Mouse (Mus musculus) midbrain, postnatal 0 days (tissue): ENCODE measurements at regions not wholly inside any gene's neighbourhood (a gene's known extent, or its start where the extent isn't known, plus 50 kb on each side); places are given as distances from the start of the nearest gene placed in this dataset.

Experiments used
- ATAC-seq: fragments of 200-750 bp; cut with Nextera tagmentation; 2 replicates; pipeline ENCODE4 v1.8.0; 2017; ENCODE audit warnings: moderate number of reproducible peaks, mild to moderate bottlenecking, moderate TSS enrichment, moderate library complexity; ENCODE audit not compliant: low FRiP score
- DNase-seq: peaks from one replicate; pipeline ENCODE4 v3.0.0-alpha.2; 2015; ENCODE audit warnings: low spot score
- H3K27ac ChIP-seq: fragments of 300-500 bp; sonication (generic); 2 replicates; pipeline ENCODE4 v1.5.1; 2014; ENCODE audit warnings: low read depth, mild to moderate bottlenecking, low read length, mixed read lengths
- H3K27me3 ChIP-seq: fragments of 300-500 bp; sonication (generic); 2 replicates; pipeline ENCODE4 v1.6.1; 2014; ENCODE audit warnings: low read length, control low read depth, mixed read lengths; ENCODE audit not compliant: insufficient read depth
- H3K36me3 ChIP-seq: fragments of 300-500 bp; sonication (generic); 2 replicates; pipeline ENCODE4 v1.6.1; 2014; ENCODE audit warnings: low read length, control low read depth, mixed read lengths; ENCODE audit not compliant: insufficient read depth
- H3K4me1 ChIP-seq: fragments of 300-500 bp; sonication (generic); 2 replicates; pipeline ENCODE4 v1.6.1; 2014; ENCODE audit warnings: mild to moderate bottlenecking, control low read depth, antibody characterized with exemption, low read length, mixed read lengths; ENCODE audit not compliant: insufficient read depth
- H3K4me2 ChIP-seq: fragments of 300-500 bp; sonication (generic); 2 replicates; pipeline ENCODE4 v1.6.1; 2014; ENCODE audit warnings: low read depth, mild to moderate bottlenecking, low read length, mixed read lengths; ENCODE audit not compliant: poor library complexity, severe bottlenecking
- H3K4me3 ChIP-seq: fragments of 300-500 bp; sonication (generic); 2 replicates; pipeline ENCODE4 v1.5.1; 2014; ENCODE audit warnings: low read depth, mild to moderate bottlenecking, low read length, moderate library complexity
- H3K9ac ChIP-seq: fragments of 300-500 bp; sonication (generic); replicated peaks from 2 replicates; pipeline ENCODE4 v1.6.1; 2014; ENCODE audit warnings: mild to moderate bottlenecking, low read length, moderate library complexity, mixed read lengths; ENCODE audit not compliant: poor library complexity, severe bottlenecking
- H3K9me3 ChIP-seq: fragments of 300-500 bp; sonication (generic); 2 replicates; pipeline ENCODE4 v1.6.1; 2016; ENCODE audit warnings: low read length, control low read depth
- CTCF ChIP-seq: IDR thresholded peaks from 2 replicates; pipeline ENCODE4 v1.5.1; 2016; ENCODE audit warnings: antibody characterized with exemption, mild to moderate bottlenecking
- WGBS: fragments of 180-500 bp; shearing (Covaris S2); extraction: QIAGEN DNeasy Blood & Tissue Kit; methylation state at CpG from one replicate; pipeline ENCODE4 v1.1.7; 2014; 5-methylcytosine and 5-hydroxymethylcytosine counted together

GRCm38 (mm10) chr11:92629319-92629718 is 468.5 kb upstream of the Car10 start:
- DNase-seq = peak; percentile 32
- no peak overlapping the region for H3K27ac ChIP-seq
- H3K27me3 ChIP-seq = no peaks in the 10 kb centered on the region
- no peak for ATAC-seq
- no peak overlapping the region for H3K4me2 ChIP-seq
- no peaks in the 10 kb centered on the region for H3K36me3 ChIP-seq
- no peak overlapping the region for H3K9ac ChIP-seq
- no peak overlapping the region for H3K4me3 ChIP-seq
- 79% methylated on average over 2 of the region's 2 CpGs for WGBS
- no peaks in the 10 kb centered on the region for H3K4me1 ChIP-seq
- TF ChIP-seq CTCF = no peak
- H3K9me3 ChIP-seq = no peaks in the 10 kb centered on the region
